Mouse (Mus musculus): ENCODE results near the gene Mboat7. TPM values are rescaled to one million over a fixed set of nuclear protein-coding genes. Genes with fewer than 3 reads are reported as not detected.
A peak's percentile ranks its signal among the peaks of the same experiment; 100 is the strongest.

Mboat7 gene
- polyA plus RNA-seq, 1 experiment from 2014 or later = 44.5 TPM

GRCm38 (mm10) chr7:3630478-3630815 is 62.9 kb downstream of the Mboat7 start:
- Histone ChIP-seq H3K9me3 (replicated peaks; ENCODE audit: control insufficient read depth, low read length) (no peaks in the 10 kb centered on the region), H3K4me2 (ENCODE audit: low read depth, low read length) (peak overlapping the region; percentile 96), H3K4me1 (ENCODE audit: control insufficient read depth, insufficient read depth, low read length) (peaks cover 23% of the 10 kb centered on the region), H3K9ac (ENCODE audit: low read length) (peak overlapping the region; percentile 84), H3K4me3 (replicated peaks; ENCODE audit: low read length) (peak overlapping the region; percentile 85), H3K27ac (ENCODE audit: low read length) (no peak overlapping the region), H3K36me3 (ENCODE audit: control insufficient read depth, insufficient read depth, low read length) (0 out of 2 replicates have a peak, but pooled peaks cover 10% of the 10 kb centered on the region), H3K27me3 (ENCODE audit: control insufficient read depth, insufficient read depth, low read length) (no peaks in the 10 kb centered on the region)
- ATAC-seq (ENCODE audit: insufficient read depth, low FRiP score) = no peak
- 52% methylated on average over 3 of the region's 3 CpGs for WGBS

GRCm38 (mm10) chr7:3629543-3630477 is 63.5 kb downstream of the Mboat7 start, which contains the start of the genes Tfpt and Prpf31:
Gene Tfpt (minus strand): TSS chr7:3629929.
Gene Prpf31 (plus strand): TSS chr7:3629985.
- WGBS = 1% methylated on average over 47 of the region's 47 CpGs
- Histone ChIP-seq H3K4me3 (replicated peaks; ENCODE audit: low read length) (peak within 1 kb of the TSS; percentile 85), H3K36me3 (ENCODE audit: control insufficient read depth, insufficient read depth, low read length) (0 out of 2 replicates have a peak, but pooled peaks cover 10% of the 10 kb centered on the region), H3K4me2 (ENCODE audit: low read depth, low read length) (peak within 1 kb of the TSS; percentile 99), H3K9ac (ENCODE audit: low read length) (peak within 1 kb of the TSS; percentile 84), H3K9me3 (replicated peaks; ENCODE audit: control insufficient read depth, low read length) (no peaks in the 10 kb centered on the region), H3K27ac (ENCODE audit: low read length) (peak within 1 kb of the TSS; percentile 88), H3K4me1 (ENCODE audit: control insufficient read depth, insufficient read depth, low read length) (peaks cover 23% of the 10 kb centered on the region), H3K27me3 (ENCODE audit: control insufficient read depth, insufficient read depth, low read length) (no peaks in the 10 kb centered on the region)
- peak; percentile 92 for ATAC-seq (ENCODE audit: insufficient read depth, low FRiP score)

GRCm38 (mm10) chr7:3629030-3629429 is 64.3 kb downstream of the Mboat7 start:
- 28% methylated on average over 4 of the region's 4 CpGs for whole genome bisulfite sequencing
- 0 out of 2 replicates have a peak overlapping the region, but pooled peaks have one; percentile 88 for H3K27ac ChIP-seq (ENCODE audit: low read length)

More at GRCm38 (mm10) chr7:3629030-3629429, 64.3 kb downstream of the Mboat7 start:
- Histone ChIP-seq H3K9ac (ENCODE audit: low read length) (peak overlapping the region; percentile 84), H3K36me3 (ENCODE audit: control insufficient read depth, insufficient read depth, low read length) (0 out of 2 replicates have a peak, but pooled peaks cover 6% of the 10 kb centered on the region), H3K4me1 (ENCODE audit: control insufficient read depth, insufficient read depth, low read length) (peaks cover 23% of the 10 kb centered on the region), H3K4me2 (ENCODE audit: low read depth, low read length) (peak overlapping the region; percentile 99), H3K27me3 (ENCODE audit: control insufficient read depth, insufficient read depth, low read length) (no peaks in the 10 kb centered on the region), H3K9me3 (replicated peaks; ENCODE audit: control insufficient read depth, low read length) (no peaks in the 10 kb centered on the region), H3K4me3 (replicated peaks; ENCODE audit: low read length) (peak overlapping the region; percentile 85)
- no peak for ATAC-seq (ENCODE audit: insufficient read depth, low FRiP score)

Small RNA genes within 50 kb of the gene (microRNA-seq; reads per million reads assigned to microRNA genes)
- gene Mir3572 = 2.6 reads per million, percentile 14 among the genes with 10 or more reads in this experiment

Other genes with a start within 250 kb of the Mboat7 start
- gene Tarm1, start 190.9 kb downstream of the Mboat7 start, polyA plus RNA-seq (2015; fragmentation: Nextera tagmentation; extraction: Ambion mirVana) = 0.47 and 0.49 TPM in 2 replicates
- gene Oscar, start 77.4 kb downstream of the Mboat7 start, polyA plus RNA-seq (2015; fragmentation: Nextera tagmentation; extraction: Ambion mirVana) = 0.12 TPM in 2 replicates
- 457 and 491 TPM in 2 replicates for gene Ndufa3, start 76.2 kb downstream of the Mboat7 start, polyA plus RNA-seq (2015; fragmentation: Nextera tagmentation; extraction: Ambion mirVana)
- gene Tfpt, start 63.6 kb downstream of the Mboat7 start, polyA plus RNA-seq (2015; fragmentation: Nextera tagmentation; extraction: Ambion mirVana) = 17.7 and 19.0 TPM in 2 replicates
- 79.4 and 89.0 TPM in 2 replicates for gene Prpf31, start 63.5 kb downstream of the Mboat7 start, polyA plus RNA-seq (2015; fragmentation: Nextera tagmentation; extraction: Ambion mirVana)
- gene Cnot3, start 48.3 kb downstream of the Mboat7 start, polyA plus RNA-seq (2015; fragmentation: Nextera tagmentation; extraction: Ambion mirVana) = 43.0 and 44.5 TPM in 2 replicates
- 12.0 and 14.3 TPM in 2 replicates for gene Leng1, start 27.7 kb downstream of the Mboat7 start, polyA plus RNA-seq (2015; fragmentation: Nextera tagmentation; extraction: Ambion mirVana)
- gene Tmc4, start 16.0 kb downstream of the Mboat7 start, polyA plus RNA-seq (2015; fragmentation: Nextera tagmentation; extraction: Ambion mirVana) = 76.9 and 96.7 TPM in 2 replicates
- 184 and 194 TPM in 2 replicates for gene Tsen34, start 660 bp downstream of the Mboat7 start, polyA plus RNA-seq (2015; fragmentation: Nextera tagmentation; extraction: Ambion mirVana)
- 1,206 and 1,366 TPM in 2 replicates for gene Rps9, start 10.5 kb upstream of the Mboat7 start, polyA plus RNA-seq (2015; fragmentation: Nextera tagmentation; extraction: Ambion mirVana)
- 2.5 and 3.0 TPM in 2 replicates for gene Pirb, start 26.9 kb upstream of the Mboat7 start, polyA plus RNA-seq (2015; fragmentation: Nextera tagmentation; extraction: Ambion mirVana)
- not detected in 2 replicates for gene Gm15448, start 132.2 kb upstream of the Mboat7 start, polyA plus RNA-seq (2015; fragmentation: Nextera tagmentation; extraction: Ambion mirVana)
- 0.66 and 0.80 TPM in 2 replicates for gene Pira2, start 151.5 kb upstream of the Mboat7 start, polyA plus RNA-seq (2015; fragmentation: Nextera tagmentation; extraction: Ambion mirVana)
- 0.87 and 1.4 TPM in 2 replicates for gene Gm14548, start 204.6 kb upstream of the Mboat7 start, polyA plus RNA-seq (2015; fragmentation: Nextera tagmentation; extraction: Ambion mirVana)
- gene Lilra6, start 222.0 kb upstream of the Mboat7 start, polyA plus RNA-seq (2015; fragmentation: Nextera tagmentation; extraction: Ambion mirVana) = 0.59 and 1.1 TPM in 2 replicates

Data from stomach, embryonic 16.5 days (tissue).